Mouse (Mus musculus) C2C12 (cell line): ENCODE results near the gene Gm17606.

Experiments used
- CTCF ChIP-seq: IDR thresholded peaks from one replicate; pipeline ENCODE4 v1.5.1; 2011; ENCODE audit not compliant: control insufficient read depth, insufficient read depth, insufficient read length
- FOSL1 ChIP-seq: IDR thresholded peaks from one replicate; pipeline ENCODE4 v1.8.0; 2011; ENCODE audit warnings: mild to moderate bottlenecking, low read length; ENCODE audit not compliant: poor library complexity, insufficient read depth, severe bottlenecking
- MAX ChIP-seq: IDR thresholded peaks from one replicate; pipeline ENCODE4 v1.6.1; 2011; ENCODE audit warnings: mild to moderate bottlenecking, control low read depth
- MYOD1 ChIP-seq: IDR thresholded peaks from one replicate; pipeline ENCODE4 v1.6.1; 2011; ENCODE audit warnings: low read depth; ENCODE audit not compliant: control insufficient read depth, insufficient read length
- USF1 ChIP-seq: IDR thresholded peaks from one replicate; pipeline ENCODE4 v1.6.1; 2011; ENCODE audit warnings: low read depth, mild to moderate bottlenecking, control low read depth, moderate library complexity

GRCm38 (mm10) chr14:54594055-54594454 lies 46.7 kb upstream of the Gm17606 start:
- no peak for TF ChIP-seq CTCF
- TF ChIP-seq FOSL1 = no peak
- no peak for TF ChIP-seq MAX
- TF ChIP-seq USF1 = no peak
- no peak for TF ChIP-seq MYOD1
